Mouse (Mus musculus) macrophage (primary cell): Measurements from ENCODE around the gene Insr. TPM values are rescaled to one million over a fixed set of nuclear protein-coding genes. Genes with fewer than 3 reads are reported as not detected.
"Not testable (repeated sequence)": the region's sequence is repeated elsewhere in the genome, so short reads cannot be mapped to it uniquely, and the experiment has no call there.

ENCODE experiments used
- H3K27ac ChIP-seq: fragments of 350-480 bp; formaldehyde crosslinking; 2 replicates; pipeline ENCODE4 v1.9.0; 2021
- H3K36me3 ChIP-seq: fragments of 350-480 bp; formaldehyde crosslinking; 2 replicates; pipeline ENCODE4 v1.9.0; 2021; ENCODE audit errors: inconsistent target
- H3K4me3 ChIP-seq: fragments of 350-480 bp; formaldehyde crosslinking; 2 replicates; pipeline ENCODE4 v1.9.0; 2021; ENCODE audit errors: inconsistent target
- H3K79me2 ChIP-seq: fragments of 350-480 bp; formaldehyde crosslinking; 2 replicates; pipeline ENCODE4 v1.9.0; 2021; ENCODE audit errors: inconsistent target
- WGBS: methylation state at CpG from one replicate; pipeline ENCODE4 v1.1.7; 2026; ENCODE audit warnings: inconsistent platforms; ENCODE audit not compliant: missing documents; 5-methylcytosine and 5-hydroxymethylcytosine counted together
- polyA plus RNA-seq: library from polyadenylated mRNA; stranded (reverse); fragments of 250-400 nt; gene quantifications from 3 replicates; pipeline ENCODE4 v1.2.4, GENCODE M21; 2018; ENCODE audit warnings: inconsistent platforms
- total RNA-seq, 78 experiments: library from RNA; depleted of rRNA; stranded (reverse); fragments of 250-400 nt; gene quantifications; 1 replicate in 9 of 78; 2 replicates in 24 of 78; 3 replicates in 43 of 78; 4 replicates in 2 of 78; pipeline ENCODE4 v1.2.4; 2018; ENCODE audit warnings: inconsistent platforms in 56 of 78

Insr gene
- total RNA-seq (2018; cell fraction: chromatin; rRNA removed) = 100 to 1,000 TPM in 10 of 26 experiments, 10 to 100 TPM in 16; 29.5 to 156 (median 88.0) TPM
- total RNA-seq (2018; cell fraction: cytosol; rRNA removed) = 10 to 100 TPM; 10.2 to 28.7 (median 18.0) TPM
- total RNA-seq (2018; cell fraction: nucleus; rRNA removed) = 100 to 1,000 TPM in 5 of 26 experiments, 10 to 100 TPM in 21; 24.4 to 138 (median 51.9) TPM
- polyA plus RNA-seq = 10.0 to 11.5 TPM (median 10.0 TPM) in 3 replicates

DNA sequence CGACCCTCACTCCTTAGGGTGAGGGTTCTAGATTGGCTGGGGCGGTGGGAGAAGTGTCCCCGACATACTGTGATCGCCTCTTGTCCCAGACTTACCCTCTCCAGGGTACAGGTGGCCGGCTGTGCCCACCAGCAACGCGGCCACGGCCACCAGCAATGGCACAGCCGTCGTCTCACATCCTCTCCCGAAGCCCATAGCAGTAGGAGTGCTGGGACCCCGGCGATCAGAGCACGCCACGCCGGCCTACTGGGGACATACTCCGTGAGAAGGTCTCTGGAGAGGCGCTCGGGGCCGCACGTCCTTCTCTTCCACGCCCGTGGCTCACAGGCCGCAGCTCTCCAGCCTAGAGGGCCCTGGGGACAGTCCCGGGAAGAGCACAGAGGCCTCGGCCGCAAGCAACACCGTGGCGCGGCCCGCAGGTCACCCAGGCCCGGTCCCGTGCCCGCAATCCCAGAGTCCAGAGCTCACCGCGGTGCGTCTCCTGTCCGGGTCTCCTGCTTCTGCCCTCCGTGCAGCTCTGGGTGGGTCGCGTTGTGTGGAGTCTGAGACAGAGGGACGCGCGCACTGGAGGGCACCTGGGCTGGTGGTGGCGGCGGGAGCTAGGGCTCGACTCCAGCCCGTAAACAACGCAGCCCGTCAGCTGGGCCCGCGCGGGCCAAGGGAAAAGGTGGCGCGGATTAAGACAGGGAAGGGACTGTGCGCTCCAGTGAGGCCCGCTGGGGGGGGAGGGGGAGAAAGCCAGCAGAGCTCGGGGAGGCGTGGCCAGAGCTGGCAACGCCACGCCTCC lies at the start of gene Insr:
Insr (minus strand) TSS at position 684 of the 787 bp plus-strand sequence.
- Histone ChIP-seq H3K27ac (peak within 1 kb of the TSS; percentile 10; the same call in 1 of the 2 replicates), H3K4me3 (peak within 1 kb of the TSS; percentile 63), H3K36me3 (no peaks in the 10 kb centered on the region), H3K79me2 (peaks cover 43% of the 10 kb centered on the region; the same call in 1 of the 2 replicates)
- WGBS = under 1% methylated on average over 61 of the region's 61 CpGs

- WGBS = 20% methylated on average over 8 of the region's 8 CpGs
- Histone ChIP-seq H3K36me3 (no peaks in the 10 kb centered on the region), H3K4me3 (no peak overlapping the region), H3K27ac (no peak overlapping the region), H3K79me2 (no peaks in the 10 kb centered on the region)
These were observed 48.3 kb upstream of the Insr start for GRCm38 (mm10) chr8:3327538-3328245.

- WGBS = 43% methylated on average over 1 of the region's 1 CpGs
- no peak overlapping the region for H3K27ac ChIP-seq
- no peaks in the 10 kb centered on the region for H3K79me2 ChIP-seq
- H3K36me3 ChIP-seq = no peaks in the 10 kb centered on the region
- H3K4me3 ChIP-seq = no peak overlapping the region
These were observed 47.6 kb upstream of the Insr start for GRCm38 (mm10) chr8:3327056-3327455.

DNA sequence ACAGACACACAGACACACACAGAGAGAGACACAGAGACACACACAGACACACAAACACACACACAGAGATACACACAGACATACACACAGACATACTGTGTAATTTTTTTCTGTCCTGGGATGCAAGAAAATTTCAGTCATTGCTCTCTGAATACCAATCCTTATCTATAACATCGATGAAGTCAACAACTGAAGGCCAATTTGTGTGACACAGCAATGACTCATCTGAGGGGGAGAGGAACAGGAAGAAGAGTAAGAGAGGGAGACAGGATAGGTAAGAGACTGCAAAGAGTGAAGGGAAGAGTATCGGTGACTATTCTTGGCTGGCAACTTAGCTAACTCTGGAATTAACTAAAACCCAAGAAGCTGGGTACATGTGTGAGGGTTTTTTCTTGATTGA lies 44.8 kb upstream of the Insr start:
- 56% methylated on average over 2 of the region's 2 CpGs for WGBS
- no peak overlapping the region for H3K27ac ChIP-seq
- H3K79me2 ChIP-seq = no peaks in the 10 kb centered on the region
- no peaks in the 10 kb centered on the region for H3K36me3 ChIP-seq
- H3K4me3 ChIP-seq = no peak overlapping the region

DNA sequence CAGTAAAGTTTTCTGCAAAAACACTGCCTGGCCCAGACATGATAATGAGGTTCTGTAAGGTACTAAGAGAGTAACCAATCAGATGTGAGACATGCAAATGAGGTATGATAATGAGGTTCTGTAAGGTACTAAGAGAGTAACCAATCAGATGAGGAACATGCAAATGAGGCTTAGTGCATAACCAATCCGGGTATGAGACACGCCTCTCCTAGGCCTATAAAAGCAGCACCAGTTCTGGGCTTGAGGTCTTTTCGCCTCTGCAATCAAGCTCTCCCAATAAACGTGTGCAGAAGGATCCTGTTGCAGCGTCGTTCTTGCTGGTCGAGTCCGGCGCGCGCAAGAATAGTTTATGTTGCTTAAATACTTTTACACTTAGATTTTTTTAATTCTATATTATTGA lies 39.9 kb upstream of the Insr start:
- not testable (repeated sequence) for H3K36me3 ChIP-seq, H3K79me2 ChIP-seq, H3K27ac ChIP-seq, H3K4me3 ChIP-seq
- WGBS = 90% methylated on average over 2 of the region's 11 CpGs

DNA sequence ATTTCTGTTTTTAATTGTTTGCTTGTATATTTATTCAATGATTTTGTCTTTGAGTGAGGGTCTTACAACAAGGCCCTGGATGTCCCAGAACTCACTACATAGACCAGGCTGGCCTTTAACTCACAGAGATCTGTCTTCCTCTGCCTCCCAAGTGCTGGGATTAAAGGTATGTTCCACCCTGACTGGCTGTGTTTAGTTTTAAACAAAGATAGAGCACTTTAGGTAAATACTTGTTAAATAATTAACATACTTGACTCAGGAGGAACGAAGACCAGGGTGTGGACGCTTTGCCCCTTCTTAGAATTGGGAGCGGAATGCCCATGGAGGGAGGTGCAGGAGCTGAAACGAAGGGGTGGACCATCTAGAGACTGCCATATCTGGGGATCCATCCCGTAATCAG lies 37.2 kb upstream of the Insr start:
- H3K36me3 ChIP-seq = no peaks in the 10 kb centered on the region
- 93% methylated on average over 4 of the region's 5 CpGs for WGBS
- no peak overlapping the region for H3K4me3 ChIP-seq
- no peak overlapping the region for H3K27ac ChIP-seq
- no peaks in the 10 kb centered on the region for H3K79me2 ChIP-seq

- Histone ChIP-seq H3K79me2 (no peaks in the 10 kb centered on the region), H3K36me3 (no peaks in the 10 kb centered on the region), H3K27ac (peak overlapping the region; percentile 70), H3K4me3 (no peak overlapping the region)
- WGBS = 100% methylated on average over 2 of the region's 2 CpGs
These were observed 34.9 kb upstream of the Insr start for GRCm38 (mm10) chr8:3314345-3314744.

DNA sequence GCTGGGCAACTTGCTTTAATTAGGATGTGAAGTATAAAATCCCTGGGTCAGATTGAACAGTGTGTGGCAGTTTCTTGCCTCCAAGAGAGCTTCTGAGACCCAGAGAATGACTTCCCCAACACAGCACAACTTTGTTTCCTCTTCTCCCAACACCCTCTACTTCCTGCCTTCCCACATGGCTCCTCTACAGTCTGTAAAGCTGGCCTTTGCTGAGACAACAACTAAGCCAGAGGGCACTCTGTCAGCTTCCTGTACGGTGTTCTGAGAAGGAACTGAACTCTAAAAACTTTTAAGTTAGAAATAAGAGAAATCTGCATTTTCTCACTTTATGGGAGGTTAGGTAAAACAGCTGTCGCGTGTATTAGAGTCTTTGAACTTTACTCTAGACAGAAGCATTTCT lies 34.4 kb upstream of the Insr start:
- H3K79me2 ChIP-seq = no peaks in the 10 kb centered on the region
- H3K27ac ChIP-seq = peak overlapping the region; percentile 70
- 29% methylated on average over 3 of the region's 3 CpGs for WGBS

DNA sequence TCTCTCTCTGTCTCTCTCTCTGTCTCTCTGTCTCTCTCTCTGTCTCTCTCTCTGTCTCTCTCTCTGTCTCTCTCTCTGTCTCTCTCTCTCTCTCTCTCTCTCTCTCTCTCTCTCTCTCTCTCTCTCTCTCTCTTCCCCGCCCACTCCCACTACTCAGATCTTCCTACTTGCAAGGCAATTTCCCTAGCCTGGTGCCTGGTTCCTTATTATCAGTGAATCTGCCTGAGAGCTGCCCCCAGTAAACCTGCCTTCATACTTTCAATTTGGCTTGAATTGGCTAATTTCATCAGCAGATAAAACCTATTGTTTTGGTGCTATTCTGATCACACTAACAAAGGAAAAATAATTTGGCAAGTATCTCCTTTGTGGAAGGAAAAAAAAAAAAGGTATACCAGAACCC lies 34.0 kb upstream of the Insr start:
- not testable (repeated sequence) for H3K36me3 ChIP-seq, H3K79me2 ChIP-seq, H3K4me3 ChIP-seq
- peak overlapping the region; percentile 70 for H3K27ac ChIP-seq
- WGBS = no CpG with 5 or more reads among the region's 1 CpGs

More for the DNA sequence above, 34.4 kb upstream of the Insr start:
- Histone ChIP-seq H3K4me3 (no peak overlapping the region), H3K36me3 (no peaks in the 10 kb centered on the region)

DNA sequence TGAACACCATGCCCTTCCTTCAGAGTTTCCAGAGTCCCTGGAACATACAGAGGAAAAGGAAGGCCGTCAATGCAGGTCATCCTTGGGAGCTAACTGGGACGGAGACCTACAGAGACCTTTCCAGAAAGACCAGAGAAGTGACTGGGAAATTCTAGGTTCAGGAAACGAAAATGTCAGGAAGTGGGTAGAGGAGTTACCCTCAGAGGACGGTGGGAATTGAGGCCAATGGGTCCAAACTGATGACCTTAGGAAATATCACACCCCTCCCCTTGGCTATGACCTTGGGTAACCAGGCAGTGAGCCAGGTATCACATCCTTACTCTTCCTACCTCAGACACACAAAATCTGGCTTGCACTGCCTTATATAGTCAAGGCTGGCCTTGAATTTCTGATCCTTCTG lies 32.1 kb upstream of the Insr start:
- Histone ChIP-seq H3K4me3 (no peak overlapping the region), H3K36me3 (no peaks in the 10 kb centered on the region), H3K27ac (no peak overlapping the region), H3K79me2 (no peaks in the 10 kb centered on the region)
- WGBS = 80% methylated on average over 4 of the region's 4 CpGs

DNA sequence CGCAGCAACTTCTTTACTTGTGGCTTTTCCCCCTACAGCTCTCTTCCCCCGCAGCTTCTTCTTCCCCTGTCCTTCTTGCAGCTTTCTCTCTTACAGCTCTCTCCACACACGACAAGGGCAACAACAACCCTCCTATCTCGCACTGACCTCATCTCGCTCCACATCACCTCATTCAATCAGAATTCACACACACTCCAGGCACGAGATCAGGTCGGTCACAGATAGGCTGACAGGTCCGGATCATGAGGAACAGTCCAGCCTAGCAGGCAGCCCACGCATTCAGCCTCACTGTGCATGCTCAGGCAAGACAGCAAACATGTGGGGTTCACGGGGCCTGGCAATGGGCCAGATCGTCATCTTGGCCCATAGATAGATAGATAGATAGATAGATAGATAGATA lies 30.2 kb upstream of the Insr start:
- Histone ChIP-seq H3K27ac (no peak overlapping the region), H3K36me3 (no peaks in the 10 kb centered on the region), H3K4me3 (no peak overlapping the region), H3K79me2 (no peaks in the 10 kb centered on the region)
- 82% methylated on average over 8 of the region's 11 CpGs for WGBS

DNA sequence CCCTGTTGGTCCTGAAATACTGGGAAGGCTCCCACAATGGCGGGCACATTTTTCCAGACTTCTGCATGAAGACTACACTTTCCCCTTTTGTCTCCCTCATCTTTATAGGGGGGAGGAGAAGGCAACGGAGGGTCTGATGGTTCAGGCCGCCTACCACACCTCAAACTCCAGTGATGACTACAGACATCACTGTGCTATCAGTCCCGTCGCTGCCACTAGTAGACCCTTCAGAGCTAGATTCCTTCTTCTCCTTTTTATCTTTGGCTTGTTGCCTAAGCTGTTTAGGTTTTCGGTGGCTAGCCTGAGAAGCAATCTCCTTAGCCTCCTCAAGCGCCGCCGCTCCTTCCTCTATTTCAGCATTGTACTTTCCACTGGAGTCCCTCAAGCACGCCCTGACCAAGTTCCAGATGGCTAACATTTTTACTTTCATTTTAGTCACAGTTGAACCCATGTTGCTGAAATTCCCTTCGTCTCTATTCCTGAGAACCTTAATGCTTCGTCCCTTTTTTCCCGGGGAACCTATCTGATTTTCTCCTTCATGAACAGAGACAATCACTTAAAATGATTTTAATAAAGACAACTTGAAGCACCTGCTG lies 28.9 kb upstream of the Insr start:
- 31% methylated on average over 13 of the region's 13 CpGs for WGBS
- not testable (repeated sequence) for H3K79me2 ChIP-seq, H3K36me3 ChIP-seq, H3K27ac ChIP-seq, H3K4me3 ChIP-seq

- WGBS = 96% methylated on average over 2 of the region's 2 CpGs
These were observed 22.7 kb upstream of the Insr start for GRCm38 (mm10) chr8:3302131-3302530.

DNA sequence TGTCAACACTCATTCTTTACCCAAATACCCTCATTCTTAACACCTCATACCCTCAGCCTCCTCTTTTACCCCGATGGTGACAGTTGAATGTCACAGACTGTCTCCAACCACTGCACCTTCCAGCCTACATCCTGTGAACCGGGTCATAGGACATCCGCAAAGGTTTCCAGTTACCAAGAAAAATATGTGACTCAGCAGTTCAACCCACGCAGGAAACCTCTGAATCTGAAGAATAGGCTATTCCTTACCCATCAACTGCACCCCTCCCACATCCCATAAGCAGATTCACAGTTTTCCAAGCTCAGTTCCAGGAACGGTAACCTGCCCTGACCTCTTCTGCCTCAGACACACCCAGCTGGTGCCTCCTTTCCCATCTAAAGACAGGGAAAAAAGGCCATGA lies 19.9 kb upstream of the Insr start:
- Histone ChIP-seq H3K79me2 (no peaks in the 10 kb centered on the region), H3K36me3 (no peaks in the 10 kb centered on the region), H3K27ac (no peak overlapping the region), H3K4me3 (no peak overlapping the region)
- 52% methylated on average over 5 of the region's 5 CpGs for WGBS

More at GRCm38 (mm10) chr8:3302131-3302530, 22.7 kb upstream of the Insr start:
- no peaks in the 10 kb centered on the region for H3K79me2 ChIP-seq
- no peak overlapping the region for H3K4me3 ChIP-seq
- H3K36me3 ChIP-seq = no peaks in the 10 kb centered on the region
- no peak overlapping the region for H3K27ac ChIP-seq

DNA sequence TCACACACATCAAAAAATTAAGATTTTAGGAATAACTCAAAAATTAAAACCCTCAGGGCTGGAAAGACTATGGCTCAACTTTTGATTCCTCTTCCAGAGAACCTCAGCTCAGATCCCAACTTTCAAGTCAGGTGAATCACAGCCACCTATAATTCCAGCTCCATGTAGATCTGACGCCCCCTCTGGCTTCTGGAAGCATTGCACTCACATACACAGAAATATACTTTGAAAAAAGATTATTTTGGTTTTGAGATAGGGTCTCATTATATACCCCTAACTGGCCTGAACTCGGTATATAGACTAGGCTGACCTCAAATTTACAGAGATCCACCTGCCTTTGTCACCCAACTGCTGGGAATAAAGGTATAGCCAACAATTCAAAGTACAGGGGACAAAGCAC lies 6.4 kb upstream of the Insr start:
- Histone ChIP-seq H3K4me3 (no peak overlapping the region), H3K27ac (no peak overlapping the region), H3K79me2 (no peaks in the 10 kb centered on the region), H3K36me3 (no peaks in the 10 kb centered on the region)
- 83% methylated on average over 2 of the region's 2 CpGs for WGBS
